Mouse (Mus musculus) kidney, embryonic 15.5 days (tissue): ENCODE measurements around the gene Egfem1. TPM values are rescaled to one million over a fixed set of nuclear protein-coding genes. Genes with fewer than 3 reads are reported as not detected.

ENCODE experiments used
- ATAC-seq: fragments of 200-750 bp; cut with Nextera tagmentation; replicated peaks from 2 replicates; pipeline ENCODE4 v1.8.0; 2017; ENCODE audit warnings: moderate TSS enrichment; ENCODE audit not compliant: low FRiP score
- H3K27ac ChIP-seq: fragments of 300-500 bp; sonication (generic); 2 replicates; pipeline ENCODE4 v1.5.1; 2015; ENCODE audit warnings: mild to moderate bottlenecking, inconsistent platforms
- H3K27me3 ChIP-seq: fragments of 300-500 bp; sonication (generic); 2 replicates; pipeline ENCODE4 v1.6.1; 2015; ENCODE audit warnings: inconsistent platforms
- H3K36me3 ChIP-seq: fragments of 300-500 bp; sonication (generic); 2 replicates; pipeline ENCODE4 v1.6.1; 2015; ENCODE audit warnings: inconsistent platforms
- H3K4me1 ChIP-seq: fragments of 300-500 bp; sonication (generic); 2 replicates; pipeline ENCODE4 v1.6.1; 2015; ENCODE audit warnings: inconsistent platforms
- H3K4me2 ChIP-seq: fragments of 300-500 bp; sonication (generic); 2 replicates; pipeline ENCODE4 v1.6.1; 2015; ENCODE audit warnings: moderate library complexity, mild to moderate bottlenecking, inconsistent platforms
- H3K4me3 ChIP-seq: fragments of 300-500 bp; sonication (generic); replicated peaks from 2 replicates; pipeline ENCODE4 v1.5.1; 2015; ENCODE audit warnings: mild to moderate bottlenecking, inconsistent platforms
- H3K9ac ChIP-seq: fragments of 300-500 bp; sonication (generic); 2 replicates; pipeline ENCODE4 v1.6.1; 2015; ENCODE audit warnings: mild to moderate bottlenecking, inconsistent platforms
- H3K9me3 ChIP-seq: fragments of 300-500 bp; sonication (generic); replicated peaks from 2 replicates; pipeline ENCODE4 v1.6.1; 2016; ENCODE audit warnings: inconsistent platforms
- WGBS: fragments of 180-500 bp; shearing (Covaris S2); methylation state at CpG from one replicate; pipeline ENCODE4 v1.1.7; 2015; ENCODE audit warnings: mixed read lengths; 5-methylcytosine and 5-hydroxymethylcytosine counted together
- polyA plus RNA-seq: library from polyadenylated mRNA; unstranded; fragments of >200 nt; fragmentation: Nextera tagmentation; extraction: Ambion mirVana; gene quantifications from 2 replicates; pipeline ENCODE4 v1.2.1, GENCODE M21; 2015

Egfem1 gene
- polyA plus RNA-seq, 1 experiment from 2014 or later: 1.4 TPM

DNA sequence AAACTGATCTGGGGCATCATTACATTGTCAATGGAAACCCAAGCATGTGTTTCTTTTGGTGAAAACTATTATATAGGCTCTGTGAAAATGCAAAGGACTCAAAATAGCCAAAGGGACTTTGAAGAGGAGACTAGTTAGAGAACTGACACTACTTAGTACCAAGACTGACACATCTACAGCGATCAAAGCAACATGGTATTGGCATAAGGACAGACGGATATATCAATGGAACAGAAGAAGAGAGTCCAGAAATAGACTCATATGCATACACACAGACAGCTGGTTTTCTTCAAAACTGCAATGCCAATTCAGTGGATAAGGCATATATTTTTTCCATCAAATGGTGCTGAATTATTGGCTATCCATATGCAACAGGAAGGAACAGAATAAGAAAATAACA is 140.6 kb downstream of the Egfem1 start:
- H3K36me3 ChIP-seq: no peaks in the 10 kb centered on the region
- no peak overlapping the region for H3K27ac ChIP-seq
- no peaks in the 10 kb centered on the region for H3K27me3 ChIP-seq
- H3K4me3 ChIP-seq: no peak overlapping the region
- no peaks in the 10 kb centered on the region for H3K4me1 ChIP-seq
- no peak overlapping the region for H3K9ac ChIP-seq
- H3K9me3 ChIP-seq: no peaks in the 10 kb centered on the region
- H3K4me2 ChIP-seq: no peak overlapping the region
- ATAC-seq: no peak
- 88% methylated on average over 2 of the region's 2 CpGs for WGBS

DNA sequence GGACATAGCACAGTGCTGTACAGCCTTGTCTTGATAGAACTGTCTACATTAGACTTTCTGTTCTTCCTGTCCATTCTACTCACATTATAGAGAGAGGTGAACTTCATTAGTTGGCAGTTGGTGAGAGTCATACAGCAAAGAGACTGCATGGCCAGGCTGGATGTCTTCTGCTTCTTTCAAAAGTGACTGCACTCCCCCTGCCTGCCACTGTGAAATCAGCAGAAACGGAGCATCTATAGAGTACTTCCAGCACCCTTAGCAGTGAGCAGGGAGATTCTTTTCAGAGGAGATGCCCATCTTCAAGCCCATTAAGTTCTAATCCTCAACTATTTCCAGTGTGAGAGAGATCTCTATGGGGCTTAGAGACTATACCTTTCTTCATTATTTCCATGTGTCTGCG is 147.9 kb downstream of the Egfem1 start:
- Histone ChIP-seq H3K36me3 (no peaks in the 10 kb centered on the region), H3K4me2 (no peak overlapping the region), H3K27me3 (no peaks in the 10 kb centered on the region), H3K9me3 (no peaks in the 10 kb centered on the region), H3K9ac (no peak overlapping the region), H3K4me1 (no peaks in the 10 kb centered on the region), H3K27ac (no peak overlapping the region), H3K4me3 (no peak overlapping the region)
- 71% methylated on average over 2 of the region's 2 CpGs for WGBS
- no peak for ATAC-seq

DNA sequence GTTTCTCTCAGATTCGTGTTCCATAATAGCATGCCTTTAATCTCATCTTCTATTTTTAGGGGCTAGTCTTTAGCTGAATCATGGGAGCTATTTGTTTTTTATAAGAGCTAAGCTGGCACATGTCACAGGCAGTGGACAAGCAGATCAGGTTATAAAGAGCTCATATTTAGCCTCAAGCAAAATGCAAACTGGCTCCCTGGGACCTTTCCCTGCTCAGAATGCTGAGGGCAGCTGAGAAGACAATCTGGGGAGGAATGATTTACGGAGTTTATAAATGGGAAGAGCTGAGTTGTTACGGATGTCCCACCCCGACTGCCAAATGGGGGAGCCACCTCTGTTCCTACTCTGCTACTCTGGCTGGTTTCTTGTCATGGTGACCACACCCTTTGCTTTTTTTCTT is 153.7 kb downstream of the Egfem1 start:
- Histone ChIP-seq H3K9me3 (no peaks in the 10 kb centered on the region), H3K4me2 (no peak overlapping the region), H3K27ac (no peak overlapping the region), H3K9ac (no peak overlapping the region), H3K4me1 (no peaks in the 10 kb centered on the region), H3K36me3 (no peaks in the 10 kb centered on the region), H3K4me3 (no peak overlapping the region), H3K27me3 (no peaks in the 10 kb centered on the region)
- 40% methylated on average over 4 of the region's 4 CpGs for WGBS
- ATAC-seq: no peak

DNA sequence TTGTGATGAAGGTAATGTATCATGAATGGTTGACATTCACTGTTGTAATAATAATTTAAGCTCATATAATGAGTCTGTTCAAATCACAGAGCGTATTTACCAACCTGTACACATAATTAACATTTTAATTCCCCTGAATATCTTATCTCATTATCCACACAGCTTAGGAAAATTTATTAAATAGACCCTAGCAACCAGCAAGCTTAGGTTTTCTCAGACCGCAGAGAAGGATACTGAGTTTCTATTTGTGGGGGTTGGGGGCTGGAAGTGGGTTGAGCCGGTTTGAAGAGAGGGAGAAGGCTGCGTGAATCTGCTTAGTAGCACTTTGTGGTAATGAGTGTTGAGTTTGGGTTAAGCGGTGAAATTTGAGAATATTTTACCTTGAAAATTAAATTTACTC is 154.7 kb downstream of the Egfem1 start:
- 86% methylated on average over 5 of the region's 5 CpGs for WGBS
- Histone ChIP-seq H3K4me1 (no peaks in the 10 kb centered on the region), H3K27me3 (no peaks in the 10 kb centered on the region), H3K27ac (no peak overlapping the region), H3K4me3 (no peak overlapping the region), H3K36me3 (no peaks in the 10 kb centered on the region), H3K9ac (no peak overlapping the region), H3K4me2 (no peak overlapping the region), H3K9me3 (no peaks in the 10 kb centered on the region)
- no peak for ATAC-seq

DNA sequence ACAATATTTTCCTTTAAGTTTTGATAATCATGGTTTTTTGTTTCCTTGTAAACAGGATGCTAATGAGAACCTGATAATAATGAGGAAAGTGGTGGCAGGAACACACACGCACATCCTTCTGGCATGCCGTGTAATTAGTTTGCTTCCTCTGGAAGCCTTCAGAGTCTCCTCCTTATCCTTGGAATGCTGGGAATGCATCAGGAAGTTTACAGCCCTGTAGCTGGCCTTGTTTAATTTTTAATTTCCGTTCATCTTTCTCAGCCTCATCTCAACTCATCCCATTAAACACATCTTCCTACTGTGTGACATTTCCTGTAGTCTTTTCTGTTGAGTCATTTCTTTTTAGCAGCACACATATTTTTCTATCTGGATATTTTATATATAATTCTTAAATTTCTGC is 161.8 kb downstream of the Egfem1 start:
- ATAC-seq: 0 out of 2 replicates have a peak, but pooled peaks have one; percentile 64
- WGBS: 31% methylated on average over 3 of the region's 3 CpGs
- H3K9me3 ChIP-seq: no peaks in the 10 kb centered on the region

DNA sequence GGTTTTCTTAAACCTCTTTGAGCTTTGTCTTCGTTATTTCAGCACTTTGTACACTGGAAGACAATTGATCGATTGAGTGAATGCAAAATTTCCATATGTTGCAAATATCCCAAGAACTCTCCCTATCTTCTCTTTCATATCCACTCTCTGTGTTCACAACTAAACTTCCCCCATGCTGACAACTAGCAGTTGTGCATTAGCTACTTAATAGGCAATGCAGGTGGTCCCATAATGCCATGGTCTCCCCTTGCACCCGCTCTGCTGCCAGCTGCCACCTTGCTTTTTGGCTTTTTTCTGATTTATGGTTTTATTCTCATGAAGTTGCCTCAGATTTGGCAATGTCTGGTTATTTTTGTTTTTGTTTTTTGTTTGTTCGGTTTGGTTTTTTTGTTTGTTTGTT is 209.8 kb downstream of the Egfem1 start:
- Histone ChIP-seq H3K9me3 (no peaks in the 10 kb centered on the region), H3K27me3 (no peaks in the 10 kb centered on the region), H3K4me3 (no peak overlapping the region), H3K4me1 (no peaks in the 10 kb centered on the region), H3K27ac (no peak overlapping the region), H3K36me3 (no peaks in the 10 kb centered on the region), H3K9ac (no peak overlapping the region), H3K4me2 (no peak overlapping the region)
- WGBS: 89% methylated on average over 4 of the region's 4 CpGs
- no peak for ATAC-seq

More for the DNA sequence above, 161.8 kb downstream of the Egfem1 start:
- Histone ChIP-seq H3K27ac (no peak overlapping the region), H3K9ac (no peak overlapping the region), H3K27me3 (no peaks in the 10 kb centered on the region), H3K4me1 (no peaks in the 10 kb centered on the region), H3K4me3 (no peak overlapping the region), H3K4me2 (no peak overlapping the region), H3K36me3 (no peaks in the 10 kb centered on the region)

DNA sequence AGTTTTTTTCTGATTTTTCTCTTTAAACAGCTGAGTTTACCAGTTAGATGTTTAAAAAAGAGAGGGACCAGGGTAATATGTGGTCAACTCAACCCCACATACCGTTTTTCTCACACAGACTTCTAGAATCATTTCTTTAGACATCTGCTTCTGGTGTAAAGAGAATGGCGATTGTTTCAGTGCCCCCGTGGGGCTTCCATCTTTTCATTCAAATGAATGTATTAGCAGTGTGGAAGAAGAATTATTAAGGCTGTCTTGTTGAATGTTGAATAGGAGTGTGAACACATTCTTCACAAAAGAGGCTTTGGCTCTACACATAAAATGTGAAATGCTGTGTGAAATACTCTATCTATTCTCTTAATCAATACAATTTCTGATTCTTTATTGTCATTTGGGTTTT is 210.4 kb downstream of the Egfem1 start:
- ATAC-seq: no peak
- Histone ChIP-seq H3K27ac (no peak overlapping the region), H3K27me3 (no peaks in the 10 kb centered on the region), H3K36me3 (no peaks in the 10 kb centered on the region), H3K9ac (no peak overlapping the region), H3K4me3 (no peak overlapping the region), H3K9me3 (no peaks in the 10 kb centered on the region), H3K4me2 (no peak overlapping the region), H3K4me1 (no peaks in the 10 kb centered on the region)
- WGBS: 62% methylated on average over 3 of the region's 3 CpGs

GRCm38 (mm10) chr3:29293230-29293629 is 211.4 kb downstream of the Egfem1 start:
- WGBS: 81% methylated on average over 4 of the region's 4 CpGs
- no peak for ATAC-seq
- H3K4me1 ChIP-seq: no peaks in the 10 kb centered on the region
- H3K9ac ChIP-seq: no peak overlapping the region
- no peak overlapping the region for H3K4me2 ChIP-seq
- H3K4me3 ChIP-seq: no peak overlapping the region
- no peaks in the 10 kb centered on the region for H3K9me3 ChIP-seq
- H3K27me3 ChIP-seq: no peaks in the 10 kb centered on the region
- H3K36me3 ChIP-seq: no peaks in the 10 kb centered on the region
- H3K27ac ChIP-seq: no peak overlapping the region

GRCm38 (mm10) chr3:29342223-29342791 is 260.5 kb downstream of the Egfem1 start:
- no peak overlapping the region for H3K27ac ChIP-seq
- WGBS: 52% methylated on average over 3 of the region's 3 CpGs
- H3K9me3 ChIP-seq: no peaks in the 10 kb centered on the region
- H3K4me2 ChIP-seq: no peak overlapping the region
- H3K4me1 ChIP-seq: no peaks in the 10 kb centered on the region
- no peak overlapping the region for H3K9ac ChIP-seq
- no peaks in the 10 kb centered on the region for H3K36me3 ChIP-seq
- no peak overlapping the region for H3K4me3 ChIP-seq
- H3K27me3 ChIP-seq: no peaks in the 10 kb centered on the region
- no peak for ATAC-seq

DNA sequence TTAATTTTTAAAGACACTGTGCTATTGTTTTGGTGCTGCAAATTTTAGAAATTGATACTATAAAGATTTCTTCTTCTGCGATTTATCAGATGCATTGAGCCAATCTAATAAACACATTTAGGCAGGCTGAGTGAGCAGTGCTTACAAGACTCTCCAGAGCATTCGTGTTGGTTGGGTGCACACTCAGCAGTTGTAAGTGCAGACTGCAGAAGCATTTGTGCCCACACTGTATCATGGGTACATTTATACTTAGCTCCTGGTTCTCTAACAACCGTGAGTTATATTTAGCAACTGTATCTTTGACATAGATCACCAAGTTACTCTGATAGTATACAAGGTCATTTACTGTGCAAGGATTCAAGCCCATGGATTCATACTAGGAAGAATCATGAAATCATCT is 264.0 kb downstream of the Egfem1 start:
- no peak overlapping the region for H3K9ac ChIP-seq
- WGBS: 70% methylated on average over 3 of the region's 3 CpGs
- no peaks in the 10 kb centered on the region for H3K36me3 ChIP-seq
- 0 out of 2 replicates have a peak, but pooled peaks have one; percentile 54 for ATAC-seq
- no peaks in the 10 kb centered on the region for H3K9me3 ChIP-seq
- no peak overlapping the region for H3K4me2 ChIP-seq
- no peak overlapping the region for H3K4me3 ChIP-seq
- H3K27ac ChIP-seq: no peak overlapping the region
- H3K27me3 ChIP-seq: no peaks in the 10 kb centered on the region
- no peaks in the 10 kb centered on the region for H3K4me1 ChIP-seq

- Histone ChIP-seq H3K27ac (no peak overlapping the region), H3K4me2 (no peak overlapping the region), H3K9ac (no peak overlapping the region), H3K4me1 (no peaks in the 10 kb centered on the region), H3K36me3 (no peaks in the 10 kb centered on the region), H3K9me3 (no peaks in the 10 kb centered on the region), H3K4me3 (no peak overlapping the region), H3K27me3 (no peaks in the 10 kb centered on the region)
- ATAC-seq: no peak
- WGBS: 47% methylated on average over 8 of the region's 8 CpGs
These were observed 285.1 kb downstream of the Egfem1 start for GRCm38 (mm10) chr3:29366907-29367306.

- ATAC-seq: no peak
- 77% methylated on average over 5 of the region's 5 CpGs for WGBS
- H3K9me3 ChIP-seq: no peaks in the 10 kb centered on the region
- H3K27ac ChIP-seq: no peak overlapping the region
- H3K9ac ChIP-seq: no peak overlapping the region
- H3K4me2 ChIP-seq: no peak overlapping the region
- H3K36me3 ChIP-seq: no peaks in the 10 kb centered on the region
- H3K27me3 ChIP-seq: no peaks in the 10 kb centered on the region
- no peaks in the 10 kb centered on the region for H3K4me1 ChIP-seq
- H3K4me3 ChIP-seq: no peak overlapping the region
These were observed 288.7 kb downstream of the Egfem1 start for GRCm38 (mm10) chr3:29370519-29370918.

DNA sequence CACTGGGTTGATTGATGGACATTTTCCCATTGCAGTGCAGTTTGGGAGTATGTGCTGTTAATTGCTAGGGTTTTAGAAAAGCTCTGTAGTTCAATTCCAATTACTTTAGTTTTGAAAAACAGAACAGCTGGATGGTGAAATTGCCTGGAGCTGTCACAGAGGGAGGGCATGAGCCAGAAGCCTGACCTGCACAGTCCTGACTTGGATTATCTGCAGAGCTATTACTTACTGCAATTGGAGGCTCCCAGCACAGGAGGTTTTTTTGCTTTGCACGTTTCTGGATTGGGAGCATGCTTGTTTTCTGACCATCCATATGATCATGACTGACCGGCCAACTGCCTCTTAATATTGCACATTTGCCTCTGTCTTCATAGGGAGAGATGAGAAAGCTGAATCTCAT is 299.4 kb downstream of the Egfem1 start:
- Histone ChIP-seq H3K27ac (no peak overlapping the region), H3K9ac (no peak overlapping the region), H3K27me3 (no peaks in the 10 kb centered on the region), H3K36me3 (no peaks in the 10 kb centered on the region), H3K9me3 (no peaks in the 10 kb centered on the region), H3K4me3 (no peak overlapping the region), H3K4me1 (no peaks in the 10 kb centered on the region), H3K4me2 (no peak overlapping the region)
- no peak for ATAC-seq
- WGBS: 78% methylated on average over 2 of the region's 2 CpGs
